In genomic region chr7:112747836-112748235, GRCm38 (mm10) we compare ENCODE assay signal across 24 mouse cellular contexts.
DNase-seq lines count a peak whose midpoint lies in the region; ATAC-seq and TF ChIP-seq lines count a peak whose summit lies in the region.
"Had no signal": no experiment of that assay in that cellular context is flagged by ENCODE, and none has a peak within 500 bp of the region (broad histone marks: within the 10 kb centered on the region; RNA-seq: fewer than 3 reads in every experiment).

No protein-coding gene starts in this region.

- H3K9me3 ChIP-seq in kidney, embryonic 15.5 days (replicated peaks) = no peaks in the 10 kb centered on the region

- no peak overlapping the region for H3K4me3 ChIP-seq in gastrocnemius, adult 2 months
- H3K4me3 ChIP-seq in kidney, embryonic 15.5 days (replicated peaks) = no peak overlapping the region

- H3K4me2 ChIP-seq in kidney, embryonic 15.5 days = no peak overlapping the region

- TF ChIP-seq CTCF in gastrocnemius, adult 2 months (IDR thresholded peaks at IDR 0.05) = no peak

- H3K27me3 ChIP-seq in kidney, embryonic 15.5 days = no peaks in the 10 kb centered on the region
- H3K27me3 ChIP-seq: CH12.LX, Patski had no signal

- 85% methylated on average over 3 of the region's 3 CpGs for WGBS in kidney, embryonic 15.5 days

- no peak for ATAC-seq in kidney, embryonic 15.5 days (replicated peaks; ENCODE audit: low FRiP score)
- ATAC-seq: activated CD4-positive, CD25-positive, alpha-beta regulatory T cell, adult 4 months; CD4-positive, CD25-positive, alpha-beta regulatory T cell, adult 4 months; Patski had no signal

- H3K36me3 ChIP-seq in kidney, embryonic 15.5 days = no peaks in the 10 kb centered on the region
- H3K36me3 ChIP-seq: G1E had no signal

- DNase-seq in gastrocnemius, adult 2 months = no peak
- DNase-seq in gastrocnemius, adult 18-20 months (ENCODE audit: low spot score) = no peak
- DNase-seq in kidney, postnatal 25 days = no peak
- DNase-seq in fat pad, adult 2 months (ENCODE audit: extremely low read depth, low read depth, low spot score) = peak; percentile 73
- DNase-seq in gonadal fat pad, adult 2 months (ENCODE audit: low read depth) = peak; percentile 54
- no peak for DNase-seq in adrenal gland, postnatal 4 days (ENCODE audit: low spot score in 2 of 2)
- DNase-seq in c-Kit-positive CD71-positive TER-119-positive erythroid progenitor cells, embryonic 14.5 days (ENCODE audit: low spot score) = no peak
- DNase-seq: adrenal gland, adult 2 months; adrenal gland, adult 8-10 months; adrenal gland, postnatal 10 days; adrenal gland, postnatal 14 days; adrenal gland, postnatal 25 days; adrenal gland, postnatal 36 days; B cell, adult 2 months; cerebellum, adult 11 months; cerebellum, adult 11-12 months; cerebellum, adult 18-20 months; cerebellum, adult 2 months had no signal

- peaks cover 74% of the 10 kb centered on the region for H3K4me1 ChIP-seq in kidney, embryonic 15.5 days

- intact Hi-C loops in gastrocnemius, adult 2 months (cut with DNase I) = no loop called here

- H3K27ac ChIP-seq in gastrocnemius, adult 2 months = peak overlapping the region; percentile 41; the same call in 1 of the 2 replicates
- H3K27ac ChIP-seq in kidney, embryonic 15.5 days = 0 out of 2 replicates have a peak overlapping the region, but pooled peaks have one; percentile 14

- H3K9ac ChIP-seq in kidney, embryonic 15.5 days = no peak overlapping the region

Comparison
In these comparisons a context has a peak if more than half of its experiments do, and no peak if none do; other contexts are left out.
1. DNase-seq: peak in fat pad, adult 2 months (single experiment) and gonadal fat pad, adult 2 months (single experiment); none in gastrocnemius, adult 2 months (single experiment), gastrocnemius, adult 18-20 months (single experiment), kidney, postnatal 25 days (0 of 2), adrenal gland, postnatal 4 days (0 of 2) and c-Kit-positive CD71-positive TER-119-positive erythroid progenitor cells, embryonic 14.5 days (single experiment).